Mouse (Mus musculus) CH12.LX (cell line): ENCODE measurements around the gene Plcl2. TPM values are rescaled to one million over a fixed set of nuclear protein-coding genes. Genes with fewer than 3 reads are reported as not detected.

Experiments
- DNase-seq: peaks from one replicate; pipeline ENCODE4 v3.0.0-alpha.2; 2013; ENCODE audit errors: extremely low read depth
- H3K27ac ChIP-seq: 2 replicates; pipeline ENCODE4 v1.5.1; 2012; ENCODE audit warnings: low read depth, mild to moderate bottlenecking, control low read depth, moderate library complexity; ENCODE audit not compliant: insufficient read depth
- H3K27me3 ChIP-seq: replicated peaks from 2 replicates; pipeline ENCODE3; 2012; ENCODE audit warnings: inconsistent platforms
- H3K36me3 ChIP-seq, 2 experiments: replicated peaks in 1 of 2; 2 replicates each; pipeline versions ENCODE3 to v1.6.1; 2012; ENCODE audit warnings: inconsistent platforms in 1 of 2, low read length in 1 of 2, mild to moderate bottlenecking in 1 of 2, mixed read lengths in 1 of 2, moderate library complexity in 1 of 2; ENCODE audit not compliant: control insufficient read depth in 1 of 2, insufficient read depth in 1 of 2
- H3K4me1 ChIP-seq, 2 experiments: 2 replicates each; pipeline ENCODE4 v1.6.1; 2012; ENCODE audit warnings: inconsistent platforms in 1 of 2, moderate library complexity in 1 of 2; ENCODE audit not compliant: insufficient read depth in 2 of 2, control insufficient read depth in 1 of 2
- H3K4me2 ChIP-seq: 2 replicates; pipeline ENCODE4 v1.6.1; 2012; ENCODE audit warnings: low read depth, mild to moderate bottlenecking, control low read depth; ENCODE audit not compliant: poor library complexity, insufficient read depth, severe bottlenecking
- H3K4me3 ChIP-seq, 3 experiments: fragments of 150-350 bp in 1 of 3; sonication (generic) in 1 of 3; replicated peaks in 1 of 3; 2 replicates each; pipeline versions ENCODE3 to v1.5.1; 2011 to 2012; ENCODE audit warnings: low read depth in 2 of 3, low read length in 2 of 3, mild to moderate bottlenecking in 2 of 3, moderate library complexity in 2 of 3, control low read depth in 1 of 3, improper control_type of control experiment in 1 of 3, inconsistent platforms in 1 of 3, mixed read lengths in 1 of 3; ENCODE audit not compliant: poor library complexity in 1 of 3
- H3K79me2 ChIP-seq: replicated peaks from 2 replicates; pipeline ENCODE4 v1.6.1; 2012; ENCODE audit warnings: mild to moderate bottlenecking, moderate library complexity; ENCODE audit not compliant: control insufficient read depth, poor library complexity, insufficient read depth, severe bottlenecking; ENCODE audit errors: extremely low read depth
- H3K9ac ChIP-seq: 2 replicates; pipeline ENCODE4 v1.6.1; 2012; ENCODE audit warnings: low read depth, mild to moderate bottlenecking, control low read depth, moderate library complexity; ENCODE audit not compliant: insufficient read depth
- H3K9me3 ChIP-seq: replicated peaks from 2 replicates; pipeline ENCODE3; 2012; ENCODE audit warnings: low read length, inconsistent platforms, mixed read lengths
- BHLHE40 ChIP-seq: IDR thresholded peaks from 2 replicates; pipeline ENCODE4 v1.6.1; 2011; ENCODE audit warnings: mild to moderate bottlenecking, low read depth, low read length, improper control_type of control experiment
- CHD2 ChIP-seq: IDR thresholded peaks from 2 replicates; pipeline ENCODE4 v1.6.1; 2011; ENCODE audit warnings: low read length, improper control_type of control experiment
- EP300 ChIP-seq: IDR thresholded peaks from 2 replicates; pipeline ENCODE4 v1.6.1; 2011; ENCODE audit warnings: low read length, improper control_type of control experiment
- GABPA ChIP-seq: IDR thresholded peaks from 2 replicates; pipeline ENCODE4 v1.6.1; 2012; ENCODE audit warnings: low read depth, low read length, improper control_type of control experiment, inconsistent platforms; ENCODE audit not compliant: insufficient replicate concordance
- IRF4 ChIP-seq: IDR thresholded peaks from 2 replicates; pipeline ENCODE4 v1.6.1; 2014; ENCODE audit warnings: low read depth, mild to moderate bottlenecking, inconsistent platforms, low read length, improper control_type of control experiment
- JUND ChIP-seq: conservative IDR thresholded peaks from 2 replicates; pipeline ENCODE4 v1.6.1; 2011; ENCODE audit warnings: low read depth, low read length, improper control_type of control experiment
- MAFK ChIP-seq: IDR thresholded peaks from 2 replicates; pipeline ENCODE4 v1.6.1; 2011; ENCODE audit warnings: low read length, improper control_type of control experiment; ENCODE audit not compliant: insufficient replicate concordance
- MYC ChIP-seq: IDR thresholded peaks from 2 replicates; pipeline ENCODE4 v1.6.1; 2011; ENCODE audit warnings: low read depth, mild to moderate bottlenecking, improper control_type of control experiment, low read length
- NELFE ChIP-seq: IDR thresholded peaks from 2 replicates; pipeline ENCODE4 v1.6.1; 2011; ENCODE audit warnings: low read depth, low read length, improper control_type of control experiment
- PAX5 ChIP-seq: IDR thresholded peaks from 2 replicates; pipeline ENCODE4 v1.6.1; 2012; ENCODE audit warnings: low read length, inconsistent platforms, mixed read lengths
- POLR2AphosphoS2 ChIP-seq: IDR thresholded peaks from 2 replicates; pipeline ENCODE4 v1.6.1; 2011; ENCODE audit warnings: low read depth, low read length, improper control_type of control experiment
- RAD21 ChIP-seq: IDR thresholded peaks from 2 replicates; pipeline ENCODE4 v1.6.1; 2011; ENCODE audit warnings: low read depth, mild to moderate bottlenecking, low read length, improper control_type of control experiment, moderate library complexity
- SMC3 ChIP-seq: IDR thresholded peaks from 2 replicates; pipeline ENCODE4 v1.6.1; 2011; ENCODE audit warnings: low read depth, low read length, improper control_type of control experiment
- TBP ChIP-seq: conservative IDR thresholded peaks from 2 replicates; pipeline ENCODE4 v1.6.1; 2011; ENCODE audit warnings: low read depth, low read length, improper control_type of control experiment
- TCF12 ChIP-seq: IDR thresholded peaks from 2 replicates; pipeline ENCODE4 v1.6.1; 2014; ENCODE audit warnings: low read depth, mild to moderate bottlenecking, inconsistent platforms, low read length, improper control_type of control experiment
- USF1 ChIP-seq: IDR thresholded peaks from 2 replicates; pipeline ENCODE4 v1.6.1; 2014; ENCODE audit warnings: low read depth, mild to moderate bottlenecking, inconsistent platforms, low read length, improper control_type of control experiment
- USF2 ChIP-seq: conservative IDR thresholded peaks from 2 replicates; pipeline ENCODE4 v1.6.1; 2011; ENCODE audit warnings: low read depth, low read length, improper control_type of control experiment
- ZC3H11A ChIP-seq: IDR thresholded peaks from 2 replicates; pipeline ENCODE4 v1.6.1; 2012; ENCODE audit warnings: low read depth, mild to moderate bottlenecking, inconsistent platforms, low read length, improper control_type of control experiment
- ZMIZ1 ChIP-seq: IDR thresholded peaks from 2 replicates; pipeline ENCODE4 v1.6.1; 2012; ENCODE audit warnings: low read depth, mild to moderate bottlenecking, inconsistent platforms, low read length, improper control_type of control experiment
- ZNF384 ChIP-seq: IDR thresholded peaks from 2 replicates; pipeline ENCODE4 v1.6.1; 2012; ENCODE audit warnings: low read depth, low read length, improper control_type of control experiment, inconsistent platforms
- dilution Hi-C: fragments of 300-500 bp; cut with MboI; formaldehyde crosslinking; loops from 2 replicates; pipeline ENCODE4 v1.14.3; 2020; ENCODE audit warnings: low sequenced_read_pairs; ENCODE audit not compliant: extremely low pct_unique_long_range_greater_than_20kb, extremely low pct_ligation_motif_present
- in situ Hi-C: fragments of 300-500 bp; cut with MboI; formaldehyde crosslinking; loops from 3 replicates; pipeline ENCODE4 v1.14.3; 2019; ENCODE audit warnings: low sequenced_read_pairs, low pct_ligation_motif_present, low pct_unique_long_range_greater_than_20kb, mixed read lengths
- polyA plus RNA-seq: library from polyadenylated mRNA; unstranded; fragments of >175 nt; gene quantifications from 2 replicates; pipeline ENCODE4 v1.2.1, GENCODE M21; 2012; ENCODE audit warnings: low read depth; ENCODE audit not compliant: insufficient read length
- total RNA-seq, 2 experiments: library from RNA; depleted of rRNA; stranded (reverse); fragments of 300-350 nt in 1 of 2; fragments of >200 nt in 1 of 2; gene quantifications; 2 replicates each; pipeline ENCODE4 v1.2.3; 2012 to 2014

Gene Plcl2
- total and polyA plus RNA-seq, 3 experiments = 9.0 to 16.6 (median 12.7) TPM

DNA sequence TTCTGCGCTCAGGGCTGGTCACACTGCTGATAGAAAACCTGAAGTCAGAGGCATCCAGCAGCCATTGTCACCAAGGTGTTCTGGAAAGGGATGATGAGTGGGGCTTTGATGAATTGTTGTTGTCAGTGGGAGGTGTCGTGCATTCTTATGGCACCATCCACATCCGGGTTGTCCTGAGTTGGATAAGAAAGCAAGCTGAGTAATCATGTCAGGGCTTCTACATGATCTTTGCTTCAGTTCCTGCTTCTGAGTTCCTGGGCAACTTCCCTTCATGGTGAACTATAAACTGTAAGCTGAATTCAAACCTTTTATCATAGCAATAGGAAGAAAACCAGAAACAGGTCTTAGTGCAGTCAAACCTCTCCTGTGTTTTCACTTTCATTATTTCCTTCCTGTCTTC, 78.7 kb downstream of the Plcl2 start:
- Histone ChIP-seq H3K4me2 (no peak overlapping the region), H3K27me3 (no peaks in the 10 kb centered on the region), H3K36me3 (peaks cover 0 to 2% of the 10 kb centered on the region in 2 experiments), H3K79me2 (peaks cover 2% of the 10 kb centered on the region; the same call in 1 of the 2 replicates), H3K9ac (no peak overlapping the region), H3K4me1 (peaks cover 0 to 7% of the 10 kb centered on the region in 2 experiments; a peak in 2 of 4 replicates), H3K9me3 (no peaks in the 10 kb centered on the region), H3K27ac (no peak overlapping the region), H3K4me3 (no peak overlapping the region)
- no peak for TF ChIP-seq RAD21
- TF ChIP-seq USF1 = no peak
- in situ Hi-C loops (no loop called here), dilution Hi-C loops (no loop called here)
- no peak for DNase-seq

GRCm38 (mm10) chr17:50600178-50600577, 91.0 kb downstream of the Plcl2 start:
- Histone ChIP-seq H3K36me3 (no peaks in the 10 kb centered on the region), H3K27ac (no peak overlapping the region), H3K4me1 (no peaks in the 10 kb centered on the region), H3K79me2 (peaks cover 3% of the 10 kb centered on the region; the same call in 1 of the 2 replicates), H3K9me3 (no peaks in the 10 kb centered on the region), H3K9ac (no peak overlapping the region)
- in situ Hi-C loops = no loop called here
- TF ChIP-seq USF2 (no peak), POLR2AphosphoS2 (no peak), JUND (no peak), MYC (no peak), SMC3 (no peak), TBP (no peak), ZMIZ1 (no peak), NELFE (no peak)
- TF ChIP-seq, all 38 proteins: peak for 0
- Histone ChIP-seq H3K27me3 (no peaks in the 10 kb centered on the region), H3K4me2 (no peak overlapping the region), H3K4me3 (no peak overlapping the region)
- dilution Hi-C loops = no loop called here
- DNase-seq = no peak

DNA sequence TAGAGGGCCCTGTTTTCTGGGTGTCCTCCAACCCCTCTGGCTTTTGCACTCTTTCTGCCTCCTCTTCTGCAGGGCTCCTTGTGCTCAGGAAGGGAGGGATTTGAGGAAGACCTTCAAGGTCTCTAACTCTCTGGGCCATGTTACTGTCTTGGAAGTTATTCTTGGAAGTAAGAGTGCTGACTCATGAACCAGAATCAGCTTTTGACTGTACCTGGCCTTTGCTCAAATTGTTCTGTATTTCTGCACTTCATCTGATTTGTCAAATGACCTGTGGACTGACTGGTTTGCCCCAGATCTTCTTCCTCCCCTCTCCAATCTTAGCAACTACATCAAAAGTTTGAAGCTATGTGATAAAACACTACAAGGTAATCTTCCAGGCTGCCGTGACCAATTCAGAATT, 91.5 kb downstream of the Plcl2 start:
- Histone ChIP-seq H3K27me3 (no peaks in the 10 kb centered on the region), H3K9me3 (no peaks in the 10 kb centered on the region), H3K4me1 (no peaks in the 10 kb centered on the region), H3K9ac (no peak overlapping the region), H3K79me2 (peaks cover 3% of the 10 kb centered on the region; the same call in 1 of the 2 replicates), H3K27ac (no peak overlapping the region), H3K4me3 (no peak overlapping the region), H3K4me2 (no peak overlapping the region), H3K36me3 (no peaks in the 10 kb centered on the region)
- no peak for TF ChIP-seq PAX5
- no peak for TF ChIP-seq TBP
- TF ChIP-seq TCF12 = no peak
- no peak for TF ChIP-seq BHLHE40
- TF ChIP-seq MAFK = no peak
- TF ChIP-seq ZNF384 = no peak
- no peak for TF ChIP-seq GABPA
- TF ChIP-seq ZMIZ1 = no peak
- TF ChIP-seq ZC3H11A = no peak
- TF ChIP-seq CHD2 = no peak
- TF ChIP-seq IRF4 = no peak
- TF ChIP-seq POLR2AphosphoS2 = no peak
- TF ChIP-seq MYC = no peak
- no peak for TF ChIP-seq USF1
- TF ChIP-seq EP300 = no peak
- no peak for TF ChIP-seq SMC3
- in situ Hi-C loops (no loop called here), dilution Hi-C loops (no loop called here)
- no peak for DNase-seq
